Mouse (Mus musculus): ENCODE results near the gene AA986860. TPM values are rescaled to one million over a fixed set of nuclear protein-coding genes. Genes with fewer than 3 reads are reported as not detected.

Gene AA986860
- polyA plus RNA-seq, 1 experiment from 2014 or later: 7.8 TPM

DNA sequence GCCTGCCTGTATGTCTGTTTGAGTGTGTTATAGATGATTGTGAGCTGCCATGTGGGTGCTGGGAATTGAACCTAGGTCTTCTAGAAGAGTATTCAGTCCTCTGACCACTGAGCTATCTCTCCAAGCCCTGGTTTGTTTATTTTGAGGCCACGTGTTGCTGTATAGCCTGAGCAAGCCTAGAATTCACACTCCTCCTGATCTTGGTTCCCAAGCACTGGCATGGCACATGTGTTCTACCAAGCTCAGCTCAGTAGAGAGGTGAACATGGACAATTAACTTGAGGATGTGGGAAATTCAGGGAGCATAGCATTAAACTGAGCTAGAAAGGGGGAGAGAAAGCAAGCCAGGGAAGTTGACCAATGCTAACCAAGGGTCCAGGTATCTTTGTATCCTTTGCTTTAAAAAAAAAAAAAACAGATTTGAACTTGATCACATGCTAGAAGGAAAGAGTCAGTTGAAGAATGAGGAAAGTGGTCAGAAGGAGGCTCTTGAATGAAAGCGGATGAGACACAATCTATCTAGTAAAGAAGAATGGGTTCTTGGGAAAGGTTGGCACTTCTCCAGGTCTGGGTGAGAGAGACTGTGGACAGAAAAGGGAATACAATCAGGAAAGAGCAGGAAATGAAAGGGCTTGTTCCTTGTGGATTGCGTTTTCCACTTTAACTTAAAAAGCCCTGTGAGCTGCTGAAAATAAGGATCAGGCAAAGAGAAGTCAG lies 30.4 kb downstream of the AA986860 start:
- Histone ChIP-seq H3K27me3 (ENCODE audit: insufficient read depth, low read length) (no peaks in the 10 kb centered on the region), H3K4me2 (no peak overlapping the region), H3K9me3 (ENCODE audit: low read depth, low read length) (no peaks in the 10 kb centered on the region), H3K36me3 (ENCODE audit: insufficient read depth) (no peaks in the 10 kb centered on the region), H3K4me3 (ENCODE audit: low read depth, low read length) (no peak overlapping the region), H3K4me1 (ENCODE audit: insufficient read depth) (no peaks in the 10 kb centered on the region), H3K27ac (ENCODE audit: low read depth) (no peak overlapping the region), H3K9ac (no peak overlapping the region)
- DNase-seq: peak; percentile 29
- TF ChIP-seq CTCF (IDR thresholded peaks at IDR 0.05; ENCODE audit: low read depth): no peak
- WGBS: 53% methylated on average over 3 of the region's 3 CpGs
- ATAC-seq (ENCODE audit: insufficient read depth): no peak

DNA sequence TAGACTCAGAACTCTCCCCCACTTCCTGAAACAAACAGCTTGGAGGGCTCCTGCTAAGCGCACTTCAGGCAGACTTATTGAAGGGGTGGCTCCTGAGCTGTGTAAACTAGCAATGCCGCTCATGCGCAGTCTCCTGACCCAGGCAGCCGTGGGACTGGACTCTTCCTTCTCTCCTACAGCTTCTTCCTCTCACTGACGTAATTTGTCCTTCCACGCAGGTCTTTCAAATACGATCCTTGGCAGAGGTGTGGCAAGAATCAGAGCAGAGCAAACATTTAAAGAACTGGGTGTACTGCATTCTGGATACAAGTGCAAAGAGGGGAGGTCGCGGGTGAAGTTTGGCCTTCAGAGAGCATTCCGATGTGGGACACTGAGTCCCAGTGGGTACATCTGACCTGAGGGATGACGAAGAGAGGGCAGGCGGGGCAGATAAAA lies 32.3 kb downstream of the AA986860 start:
- Histone ChIP-seq H3K36me3 (ENCODE audit: insufficient read depth) (no peaks in the 10 kb centered on the region), H3K4me2 (0 out of 2 replicates have a peak overlapping the region, but pooled peaks have one; percentile 35), H3K9ac (no peak overlapping the region), H3K9me3 (ENCODE audit: low read depth, low read length) (no peaks in the 10 kb centered on the region), H3K4me1 (ENCODE audit: insufficient read depth) (no peaks in the 10 kb centered on the region), H3K27ac (ENCODE audit: low read depth) (peak overlapping the region; percentile 79), H3K27me3 (ENCODE audit: insufficient read depth, low read length) (no peaks in the 10 kb centered on the region), H3K4me3 (ENCODE audit: low read depth, low read length) (no peak overlapping the region)
- DNase-seq (peak; percentile 73), ATAC-seq (ENCODE audit: insufficient read depth) (peak; percentile 94)
- 59% methylated on average over 12 of the region's 12 CpGs for WGBS
- TF ChIP-seq CTCF (IDR thresholded peaks at IDR 0.05; ENCODE audit: low read depth): no peak

DNA sequence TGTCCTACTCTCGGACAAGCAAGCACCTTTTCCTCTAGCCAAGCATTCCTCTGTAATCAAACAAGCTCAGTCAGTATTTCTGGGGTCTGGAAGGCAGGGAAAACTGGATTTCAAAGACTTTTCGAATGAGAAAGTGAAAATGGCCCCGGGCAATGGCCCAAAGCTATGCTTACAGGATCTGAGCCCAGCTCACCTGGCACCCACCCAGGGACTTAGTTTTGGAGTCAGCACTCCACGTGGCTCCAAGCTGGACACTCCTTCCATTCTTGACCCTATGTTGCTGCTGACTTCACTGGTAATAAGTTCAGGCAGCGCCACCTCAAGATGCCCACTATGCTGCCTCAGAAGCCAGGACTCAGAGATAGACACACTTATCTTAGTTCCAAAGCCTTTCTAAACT lies 35.3 kb downstream of the AA986860 start:
- Histone ChIP-seq H3K4me2 (no peak overlapping the region), H3K9me3 (ENCODE audit: low read depth, low read length) (no peaks in the 10 kb centered on the region), H3K4me3 (ENCODE audit: low read depth, low read length) (no peak overlapping the region), H3K27ac (ENCODE audit: low read depth) (no peak overlapping the region), H3K36me3 (ENCODE audit: insufficient read depth) (no peaks in the 10 kb centered on the region), H3K9ac (no peak overlapping the region), H3K4me1 (ENCODE audit: insufficient read depth) (no peaks in the 10 kb centered on the region), H3K27me3 (ENCODE audit: insufficient read depth, low read length) (no peaks in the 10 kb centered on the region)
- DNase-seq: no peak
- WGBS: 80% methylated on average over 5 of the region's 5 CpGs
- no peak for TF ChIP-seq CTCF (IDR thresholded peaks at IDR 0.05; ENCODE audit: low read depth)
- no peak for ATAC-seq (ENCODE audit: insufficient read depth)

DNA sequence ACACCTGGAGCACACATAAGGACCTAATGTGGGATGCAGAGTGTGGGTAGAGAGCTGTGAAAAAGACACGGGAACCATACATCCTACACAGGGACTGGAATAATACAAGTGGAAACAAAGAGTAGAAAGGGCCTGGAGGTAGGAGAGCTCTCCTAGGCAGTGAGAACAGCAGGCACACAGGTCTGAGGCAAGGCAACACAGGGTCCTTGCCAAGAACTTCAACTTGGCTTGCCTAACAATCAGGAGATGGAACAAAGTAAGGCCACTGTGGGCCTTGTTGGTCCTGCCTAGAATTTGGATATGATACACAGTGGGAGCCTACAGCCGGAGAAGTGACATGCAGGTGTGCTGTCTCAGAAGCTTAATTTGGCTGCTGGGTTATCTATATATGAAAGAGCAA lies 38.1 kb downstream of the AA986860 start:
- ATAC-seq (ENCODE audit: insufficient read depth): no peak
- Histone ChIP-seq H3K9me3 (ENCODE audit: low read depth, low read length) (no peaks in the 10 kb centered on the region), H3K4me3 (ENCODE audit: low read depth, low read length) (no peak overlapping the region), H3K27me3 (ENCODE audit: insufficient read depth, low read length) (no peaks in the 10 kb centered on the region), H3K4me2 (no peak overlapping the region), H3K9ac (no peak overlapping the region), H3K27ac (ENCODE audit: low read depth) (peak overlapping the region; percentile 52), H3K4me1 (ENCODE audit: insufficient read depth) (no peaks in the 10 kb centered on the region), H3K36me3 (ENCODE audit: insufficient read depth) (no peaks in the 10 kb centered on the region)
- no peak for TF ChIP-seq CTCF (IDR thresholded peaks at IDR 0.05; ENCODE audit: low read depth)
- DNase-seq: no peak
- WGBS: 69% methylated on average over 2 of the region's 2 CpGs

DNA sequence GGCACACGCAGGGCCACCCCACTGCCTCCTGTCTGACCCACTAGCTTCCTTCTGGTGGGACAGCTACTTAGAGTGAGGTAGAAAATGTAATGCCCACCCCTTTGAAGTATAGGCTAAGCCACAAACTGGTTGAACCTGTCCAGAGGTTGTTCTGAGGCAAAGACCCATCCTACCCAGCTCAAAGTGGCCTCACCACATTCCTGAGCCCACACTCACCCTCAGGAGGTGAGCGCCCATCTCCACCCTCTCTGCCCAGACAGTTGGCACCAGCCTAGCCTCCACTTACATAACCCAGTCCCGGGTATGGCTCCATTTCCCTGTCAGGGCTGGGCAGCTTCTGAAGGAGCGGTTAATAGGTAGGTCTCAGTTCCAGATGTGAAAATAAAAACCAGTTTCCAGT lies 38.7 kb downstream of the AA986860 start:
- Histone ChIP-seq H3K27ac (ENCODE audit: low read depth) (peak overlapping the region; percentile 52), H3K4me1 (ENCODE audit: insufficient read depth) (0 out of 2 replicates have a peak, but pooled peaks cover under 1% of the 10 kb centered on the region), H3K9ac (no peak overlapping the region), H3K9me3 (ENCODE audit: low read depth, low read length) (no peaks in the 10 kb centered on the region), H3K4me3 (ENCODE audit: low read depth, low read length) (no peak overlapping the region), H3K27me3 (ENCODE audit: insufficient read depth, low read length) (no peaks in the 10 kb centered on the region), H3K4me2 (no peak overlapping the region), H3K36me3 (ENCODE audit: insufficient read depth) (no peaks in the 10 kb centered on the region)
- peak; percentile 94 for ATAC-seq (ENCODE audit: insufficient read depth)
- peak; percentile 68 for DNase-seq
- WGBS: 66% methylated on average over 4 of the region's 4 CpGs
- TF ChIP-seq CTCF (IDR thresholded peaks at IDR 0.05; ENCODE audit: low read depth): no peak

DNA sequence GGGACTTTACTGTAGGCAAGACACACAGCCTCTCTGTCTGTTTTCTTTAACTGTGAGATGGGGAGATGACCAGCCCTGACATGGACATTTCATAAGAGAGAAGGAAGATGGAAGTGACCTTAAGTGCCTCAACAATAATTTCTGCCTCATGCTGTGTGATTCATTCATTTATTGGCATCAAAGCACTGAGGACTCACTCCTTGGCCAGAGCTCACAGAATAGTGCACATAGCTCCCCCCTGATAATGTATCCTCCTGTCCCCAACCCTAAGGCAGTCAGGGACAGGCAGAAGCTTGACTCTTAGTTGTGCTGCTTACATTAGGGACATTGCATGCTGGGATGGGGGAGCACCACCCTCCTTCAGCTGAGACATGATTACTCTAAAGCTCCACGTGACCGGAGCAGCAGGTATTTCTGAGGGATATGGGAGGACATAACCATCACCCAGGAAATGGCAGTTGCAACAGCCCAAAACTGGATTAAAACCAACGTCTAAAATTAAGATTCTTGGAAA lies 39.3 kb downstream of the AA986860 start:
- no peak overlapping the region for H3K4me2 ChIP-seq
- DNase-seq: no peak
- no peaks in the 10 kb centered on the region for H3K9me3 ChIP-seq (ENCODE audit: low read depth, low read length)
- H3K27ac ChIP-seq (ENCODE audit: low read depth): peak overlapping the region; percentile 44; the same call in 1 of the 2 replicates
- no peaks in the 10 kb centered on the region for H3K36me3 ChIP-seq (ENCODE audit: insufficient read depth)
- ATAC-seq (ENCODE audit: insufficient read depth): no peak
- no peaks in the 10 kb centered on the region for H3K27me3 ChIP-seq (ENCODE audit: insufficient read depth, low read length)
- 0 out of 2 replicates have a peak, but pooled peaks cover 4% of the 10 kb centered on the region for H3K4me1 ChIP-seq (ENCODE audit: insufficient read depth)
- 72% methylated on average over 3 of the region's 3 CpGs for WGBS
- no peak for TF ChIP-seq CTCF (IDR thresholded peaks at IDR 0.05; ENCODE audit: low read depth)
- H3K4me3 ChIP-seq (ENCODE audit: low read depth, low read length): no peak overlapping the region
- no peak overlapping the region for H3K9ac ChIP-seq

DNA sequence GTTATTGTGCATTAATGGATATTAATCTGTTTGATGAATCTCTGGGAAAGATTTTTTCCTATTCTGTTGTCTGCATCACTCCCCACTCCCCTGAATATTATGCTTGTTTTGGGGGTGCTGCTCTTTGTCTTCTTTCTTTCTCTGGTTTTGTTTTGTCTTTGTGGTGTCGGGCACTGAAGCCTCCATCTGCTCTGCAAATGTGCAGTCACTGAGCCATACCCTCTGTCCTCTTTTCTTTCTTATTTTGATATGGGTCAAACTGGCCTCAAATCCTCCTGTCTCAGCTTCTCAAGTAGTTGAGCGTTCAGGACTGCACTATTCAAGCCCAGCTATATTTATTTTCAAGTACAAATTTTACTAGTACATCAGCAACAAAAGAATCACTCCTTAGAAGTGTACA lies 43.5 kb downstream of the AA986860 start:
- 76% methylated on average over 2 of the region's 2 CpGs for WGBS
- H3K36me3 ChIP-seq (ENCODE audit: insufficient read depth): no peaks in the 10 kb centered on the region
- DNase-seq: no peak
- no peaks in the 10 kb centered on the region for H3K9me3 ChIP-seq (ENCODE audit: low read depth, low read length)
- no peak for ATAC-seq (ENCODE audit: insufficient read depth)
- no peak overlapping the region for H3K4me3 ChIP-seq (ENCODE audit: low read depth, low read length)
- no peak overlapping the region for H3K27ac ChIP-seq (ENCODE audit: low read depth)
- H3K4me1 ChIP-seq (ENCODE audit: insufficient read depth): 0 out of 2 replicates have a peak, but pooled peaks cover 4% of the 10 kb centered on the region
- no peak for TF ChIP-seq CTCF (IDR thresholded peaks at IDR 0.05; ENCODE audit: low read depth)
- H3K27me3 ChIP-seq (ENCODE audit: insufficient read depth, low read length): no peaks in the 10 kb centered on the region
- no peak overlapping the region for H3K9ac ChIP-seq
- no peak overlapping the region for H3K4me2 ChIP-seq
